Mouse (Mus musculus): Measurements from ENCODE around the gene Haus7. TPM values are rescaled to one million over a fixed set of nuclear protein-coding genes. Genes with fewer than 3 reads are reported as not detected.
"Not testable (repeated sequence)": the region's sequence is repeated elsewhere in the genome, so short reads cannot be mapped to it uniquely, and the experiment has no call there.

The Haus7 gene
- polyA plus RNA-seq, 1 experiment: 26.2 TPM

DNA sequence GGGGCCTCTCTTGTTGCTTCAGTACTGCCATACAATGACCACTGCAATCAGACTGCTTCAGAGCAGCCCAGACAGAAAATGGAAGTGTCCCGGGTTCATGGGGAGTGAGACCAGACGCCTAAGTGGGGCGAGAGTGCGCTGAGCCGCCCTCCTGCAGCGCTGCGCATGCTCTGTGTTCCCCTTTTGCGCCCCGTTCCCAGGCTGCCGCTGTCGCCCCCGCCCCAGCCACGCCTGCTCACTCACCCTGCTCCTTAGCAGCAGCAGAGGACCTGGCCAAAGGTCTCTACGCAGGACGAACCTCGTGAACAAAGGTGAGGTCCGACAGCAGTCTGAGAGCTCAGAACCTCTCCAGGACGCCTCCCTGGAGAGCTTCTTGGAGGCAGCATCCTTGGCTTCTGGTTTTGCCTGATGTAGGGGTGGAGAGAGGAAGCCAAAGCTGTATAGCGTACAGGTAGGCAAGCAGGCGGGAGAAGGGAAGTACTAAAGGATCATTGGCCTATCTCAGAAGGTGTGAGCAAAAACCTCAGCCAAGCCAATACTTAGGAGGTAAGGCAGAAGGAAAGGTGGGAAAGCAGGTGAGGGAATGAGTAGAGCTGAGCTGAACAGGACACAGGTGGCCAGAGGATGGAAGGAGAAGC lies 47.8 kb downstream of the Haus7 start, which contains the start of gene Zfp92:
Gene Zfp92, plus strand, starts transcription at position 217 of the 638 bp plus-strand sequence.
- Histone ChIP-seq H3K9ac (ENCODE audit: low read depth, poor library complexity, severe bottlenecking) (no peak within 1 kb of the TSS), H3K27me3 (ENCODE audit: control insufficient read depth, insufficient read depth, low read length, poor library complexity, severe bottlenecking) (no peaks in the 10 kb centered on the region), H3K27ac (ENCODE audit: insufficient read depth, low read length) (no peak within 1 kb of the TSS), H3K4me3 (ENCODE audit: low read depth, low read length) (no peak within 1 kb of the TSS), H3K36me3 (ENCODE audit: control insufficient read depth, insufficient read depth, low read length, poor library complexity, severe bottlenecking) (no peaks in the 10 kb centered on the region), H3K4me1 (ENCODE audit: control insufficient read depth, insufficient read depth, low read length) (no peaks in the 10 kb centered on the region), H3K9me3 (replicated peaks; ENCODE audit: control insufficient read depth, insufficient read depth, low read length, poor library complexity, severe bottlenecking) (no peaks in the 10 kb centered on the region)
- TF ChIP-seq EP300 (IDR thresholded peaks at IDR 0.05; ENCODE audit: insufficient read depth, low read depth, low read length) (no peak), POLR2A (IDR thresholded peaks at IDR 0.05; ENCODE audit: insufficient read depth, low read length) (no peak), CTCF (IDR thresholded peaks at IDR 0.05; ENCODE audit: low read depth, low read length) (no peak)

DNA sequence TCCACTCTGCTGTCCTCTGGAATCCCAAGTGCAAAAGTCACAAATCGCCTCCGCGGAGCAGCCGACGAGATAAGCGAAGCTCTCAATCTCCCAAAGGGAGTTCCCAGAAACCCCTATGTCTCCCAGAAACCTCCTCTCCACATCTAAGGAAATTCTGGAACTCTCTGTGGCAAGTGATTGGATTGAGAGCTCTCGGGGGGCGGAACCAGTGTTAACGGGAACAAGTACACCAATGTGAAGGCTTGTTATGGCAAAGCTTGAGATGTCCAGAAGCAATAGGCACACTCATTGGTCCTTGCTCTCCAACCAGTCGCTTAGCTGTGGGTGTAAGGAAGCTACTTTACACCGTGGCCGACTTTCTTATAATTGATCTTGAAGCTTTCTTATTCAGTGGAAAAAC lies 57.2 kb downstream of the Haus7 start:
- H3K4me1 ChIP-seq (ENCODE audit: control insufficient read depth, insufficient read depth, low read length): no peaks in the 10 kb centered on the region
- peak overlapping the region; percentile 27; the same call in 1 of the 2 replicates for H3K4me3 ChIP-seq (ENCODE audit: low read depth, low read length)
- no peaks in the 10 kb centered on the region for H3K9me3 ChIP-seq (replicated peaks; ENCODE audit: control insufficient read depth, insufficient read depth, low read length, poor library complexity, severe bottlenecking)
- no peak overlapping the region for H3K9ac ChIP-seq (ENCODE audit: low read depth, poor library complexity, severe bottlenecking)
- no peak overlapping the region for H3K27ac ChIP-seq (ENCODE audit: insufficient read depth, low read length)
- H3K27me3 ChIP-seq (ENCODE audit: control insufficient read depth, insufficient read depth, low read length, poor library complexity, severe bottlenecking): no peaks in the 10 kb centered on the region
- TF ChIP-seq POLR2A (IDR thresholded peaks at IDR 0.05; ENCODE audit: insufficient read depth, low read length): no peak
- no peaks in the 10 kb centered on the region for H3K36me3 ChIP-seq (ENCODE audit: control insufficient read depth, insufficient read depth, low read length, poor library complexity, severe bottlenecking)

DNA sequence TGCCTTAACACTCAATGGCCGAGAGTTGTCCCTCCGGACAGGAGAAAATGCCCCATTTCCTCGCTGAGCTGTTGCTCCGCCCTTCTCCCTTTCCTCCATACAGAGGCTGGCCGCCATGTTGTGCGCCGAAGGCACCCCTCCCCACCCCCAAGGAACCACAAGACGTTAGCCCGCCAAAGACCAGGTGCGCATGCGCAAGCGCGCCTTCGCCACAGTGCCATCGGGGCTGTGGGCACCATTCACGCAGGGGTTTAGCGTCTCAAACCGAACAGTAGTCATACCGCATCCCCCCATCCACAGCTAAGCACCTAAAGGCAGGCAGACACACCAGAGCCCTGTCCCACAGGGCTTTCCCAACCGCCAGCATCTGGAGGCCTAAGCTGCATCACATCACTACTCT lies 57.9 kb downstream of the Haus7 start:
- H3K27ac ChIP-seq (ENCODE audit: insufficient read depth, low read length): no peak overlapping the region
- no peaks in the 10 kb centered on the region for H3K9me3 ChIP-seq (replicated peaks; ENCODE audit: control insufficient read depth, insufficient read depth, low read length, poor library complexity, severe bottlenecking)
- H3K4me1 ChIP-seq (ENCODE audit: control insufficient read depth, insufficient read depth, low read length): no peaks in the 10 kb centered on the region
- H3K27me3 ChIP-seq (ENCODE audit: control insufficient read depth, insufficient read depth, low read length, poor library complexity, severe bottlenecking): no peaks in the 10 kb centered on the region
- H3K4me3 ChIP-seq (ENCODE audit: low read depth, low read length): peak overlapping the region; percentile 27
- H3K9ac ChIP-seq (ENCODE audit: low read depth, poor library complexity, severe bottlenecking): no peak overlapping the region
- TF ChIP-seq CTCF (IDR thresholded peaks at IDR 0.05; ENCODE audit: low read depth, low read length): no peak
- TF ChIP-seq EP300 (IDR thresholded peaks at IDR 0.05; ENCODE audit: insufficient read depth, low read depth, low read length): no peak
- TF ChIP-seq POLR2A (IDR thresholded peaks at IDR 0.05; ENCODE audit: insufficient read depth, low read length): no peak
- H3K36me3 ChIP-seq (ENCODE audit: control insufficient read depth, insufficient read depth, low read length, poor library complexity, severe bottlenecking): no peaks in the 10 kb centered on the region

DNA sequence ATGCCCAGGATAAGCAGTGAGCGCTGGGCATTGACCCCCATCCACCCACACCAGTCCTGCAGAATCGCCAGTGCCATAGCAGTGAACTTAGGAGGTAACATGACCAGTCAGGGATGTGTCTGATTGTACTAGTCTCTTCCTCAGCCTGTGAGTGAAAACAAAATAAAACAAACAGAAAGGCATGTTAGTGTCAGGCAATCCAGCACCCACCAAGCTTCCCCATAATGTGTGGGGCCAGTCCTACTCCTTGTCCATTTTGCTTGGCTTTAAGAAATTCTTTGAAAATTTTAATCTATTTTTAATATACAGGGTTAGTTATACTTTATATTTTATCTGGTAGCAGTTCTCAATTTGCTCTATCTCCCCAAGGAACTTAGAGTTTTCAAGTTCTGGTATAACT lies 60.2 kb downstream of the Haus7 start, which contains the start of gene Gm18336:
Gene Gm18336, minus strand, starts transcription at position 101 of the 400 bp plus-strand sequence.
- H3K27ac ChIP-seq (ENCODE audit: insufficient read depth, low read length); H3K27me3 ChIP-seq (ENCODE audit: control insufficient read depth, insufficient read depth, low read length, poor library complexity, severe bottlenecking); H3K9ac ChIP-seq (ENCODE audit: low read depth, poor library complexity, severe bottlenecking); H3K9me3 ChIP-seq (replicated peaks; ENCODE audit: control insufficient read depth, insufficient read depth, low read length, poor library complexity, severe bottlenecking); H3K4me1 ChIP-seq (ENCODE audit: control insufficient read depth, insufficient read depth, low read length); H3K36me3 ChIP-seq (ENCODE audit: control insufficient read depth, insufficient read depth, low read length, poor library complexity, severe bottlenecking); H3K4me3 ChIP-seq (ENCODE audit: low read depth, low read length): not testable (repeated sequence)

DNA sequence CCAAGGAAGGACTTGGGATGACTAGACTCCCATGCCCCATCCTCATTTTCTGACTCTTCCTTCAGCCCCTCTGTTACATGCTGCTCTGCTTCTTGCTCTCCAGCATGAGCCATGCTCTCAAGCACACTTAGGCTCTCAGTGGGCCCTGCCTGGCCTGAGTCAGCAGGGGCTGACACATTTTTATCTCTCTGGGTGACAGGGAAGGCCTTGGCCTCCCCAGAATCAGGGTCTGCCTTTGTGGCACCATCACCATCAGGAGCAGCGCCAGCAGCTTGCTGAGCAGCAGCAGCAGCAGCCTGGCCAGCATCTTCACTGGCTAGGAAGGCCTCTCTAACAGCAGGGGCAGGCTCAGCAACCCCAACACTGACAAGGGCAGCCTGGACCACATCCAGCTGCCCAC lies 62.4 kb downstream of the Haus7 start:
- Histone ChIP-seq H3K9ac (ENCODE audit: low read depth, poor library complexity, severe bottlenecking) (no peak overlapping the region), H3K4me3 (ENCODE audit: low read depth, low read length) (no peak overlapping the region), H3K27ac (ENCODE audit: insufficient read depth, low read length) (no peak overlapping the region), H3K4me1 (ENCODE audit: control insufficient read depth, insufficient read depth, low read length) (no peaks in the 10 kb centered on the region), H3K9me3 (replicated peaks; ENCODE audit: control insufficient read depth, insufficient read depth, low read length, poor library complexity, severe bottlenecking) (no peaks in the 10 kb centered on the region), H3K36me3 (ENCODE audit: control insufficient read depth, insufficient read depth, low read length, poor library complexity, severe bottlenecking) (no peaks in the 10 kb centered on the region), H3K27me3 (ENCODE audit: control insufficient read depth, insufficient read depth, low read length, poor library complexity, severe bottlenecking) (no peaks in the 10 kb centered on the region)
- TF ChIP-seq EP300 (IDR thresholded peaks at IDR 0.05; ENCODE audit: insufficient read depth, low read depth, low read length) (no peak), CTCF (IDR thresholded peaks at IDR 0.05; ENCODE audit: low read depth, low read length) (no peak), POLR2A (IDR thresholded peaks at IDR 0.05; ENCODE audit: insufficient read depth, low read length) (no peak)

DNA sequence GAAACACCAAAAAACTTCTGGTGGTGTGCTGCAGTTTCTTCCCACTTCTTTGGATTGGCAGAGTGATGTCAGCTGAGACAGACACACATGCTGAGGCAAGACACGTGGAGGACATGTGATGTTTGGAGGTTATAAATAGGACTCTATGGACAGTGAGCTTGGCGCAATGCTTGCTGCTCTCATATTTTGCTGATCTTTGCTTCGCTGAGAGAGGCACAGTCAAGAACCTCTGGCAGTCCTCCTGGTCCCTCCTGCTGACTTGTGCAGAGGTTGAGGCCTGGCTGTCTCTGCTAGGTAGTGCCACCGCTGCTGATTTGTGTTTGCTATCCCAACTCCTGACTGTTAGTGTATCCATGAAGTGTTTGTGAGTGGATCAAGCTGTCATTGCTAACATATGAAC lies 67.4 kb downstream of the Haus7 start:
- no peak overlapping the region for H3K27ac ChIP-seq (ENCODE audit: insufficient read depth, low read length)
- no peak overlapping the region for H3K4me3 ChIP-seq (ENCODE audit: low read depth, low read length)
- TF ChIP-seq EP300 (IDR thresholded peaks at IDR 0.05; ENCODE audit: insufficient read depth, low read depth, low read length): no peak
- no peak overlapping the region for H3K9ac ChIP-seq (ENCODE audit: low read depth, poor library complexity, severe bottlenecking)
- no peaks in the 10 kb centered on the region for H3K36me3 ChIP-seq (ENCODE audit: control insufficient read depth, insufficient read depth, low read length, poor library complexity, severe bottlenecking)
- H3K27me3 ChIP-seq (ENCODE audit: control insufficient read depth, insufficient read depth, low read length, poor library complexity, severe bottlenecking): no peaks in the 10 kb centered on the region
- no peaks in the 10 kb centered on the region for H3K9me3 ChIP-seq (replicated peaks; ENCODE audit: control insufficient read depth, insufficient read depth, low read length, poor library complexity, severe bottlenecking)
- no peaks in the 10 kb centered on the region for H3K4me1 ChIP-seq (ENCODE audit: control insufficient read depth, insufficient read depth, low read length)

Other genes with a start within 250 kb of the Haus7 start
- gene Xlr4b, start 244.7 kb downstream of the Haus7 start, polyA plus RNA-seq (2011; ENCODE audit: insufficient read depth, insufficient read length, low read depth, missing spikeins): 0.79 TPM in 1 of 2 replicates, not detected in the other
- 2.5 and 3.8 TPM in 2 replicates for gene F8a, start 230.8 kb downstream of the Haus7 start, polyA plus RNA-seq (2011; ENCODE audit: insufficient read depth, insufficient read length, low read depth, missing spikeins)
- gene Xlr4c, start 215.9 kb downstream of the Haus7 start, polyA plus RNA-seq (2011; ENCODE audit: insufficient read depth, insufficient read length, low read depth, missing spikeins): 0.75 TPM in 1 of 2 replicates, not detected in the other
- gene Xlr3c, start 193.7 kb downstream of the Haus7 start, polyA plus RNA-seq (2011; ENCODE audit: insufficient read depth, insufficient read length, low read depth, missing spikeins): 0.69 TPM in 1 of 2 replicates, not detected in the other
- not detected in 2 replicates for gene Xlr5a, start 166.1 kb downstream of the Haus7 start, polyA plus RNA-seq (2011; ENCODE audit: insufficient read depth, insufficient read length, low read depth, missing spikeins)
- not detected in 2 replicates for gene Xlr5c, start 166.1 kb downstream of the Haus7 start, polyA plus RNA-seq (2011; ENCODE audit: insufficient read depth, insufficient read length, low read depth, missing spikeins)
- not detected in 2 replicates for gene Gm45015, start 122.2 kb downstream of the Haus7 start, polyA plus RNA-seq (2011; ENCODE audit: insufficient read depth, insufficient read length, low read depth, missing spikeins)
- gene Zfp275, start 116.4 kb downstream of the Haus7 start, polyA plus RNA-seq (2011; ENCODE audit: insufficient read depth, insufficient read length, low read depth, missing spikeins): 19.1 and 20.2 TPM in 2 replicates
- 0.73 TPM in 1 of 2 replicates, not detected in the other for gene Gm18336, start 60.3 kb downstream of the Haus7 start, polyA plus RNA-seq (2011; ENCODE audit: insufficient read depth, insufficient read length, low read depth, missing spikeins)
- 0.12 TPM in 1 of 2 replicates, not detected in the other for gene Zfp92, start 47.9 kb downstream of the Haus7 start, polyA plus RNA-seq (2011; ENCODE audit: insufficient read depth, insufficient read length, low read depth, missing spikeins)
- gene Trex2, start 23.7 kb downstream of the Haus7 start, polyA plus RNA-seq (2011; ENCODE audit: insufficient read depth, insufficient read length, low read depth, missing spikeins): not detected in 2 replicates
- 67.3 and 77.7 TPM in 2 replicates for gene Bgn, start 24.6 kb upstream of the Haus7 start, polyA plus RNA-seq (2011; ENCODE audit: insufficient read depth, insufficient read length, low read depth, missing spikeins)
- gene Atp2b3, start 44.0 kb upstream of the Haus7 start, polyA plus RNA-seq (2011; ENCODE audit: insufficient read depth, insufficient read length, low read depth, missing spikeins): 0.31 TPM in 1 of 2 replicates, not detected in the other
- 214 and 216 TPM in 2 replicates for gene Dusp9, start 180.4 kb upstream of the Haus7 start, polyA plus RNA-seq (2011; ENCODE audit: insufficient read depth, insufficient read length, low read depth, missing spikeins)
- 3.9 and 5.1 TPM in 2 replicates for gene Pnck, start 201.1 kb upstream of the Haus7 start, polyA plus RNA-seq (2011; ENCODE audit: insufficient read depth, insufficient read length, low read depth, missing spikeins)
- 74.8 and 76.8 TPM in 2 replicates for gene Slc6a8, start 214.1 kb upstream of the Haus7 start, polyA plus RNA-seq (2011; ENCODE audit: insufficient read depth, insufficient read length, low read depth, missing spikeins)

All from ES-Bruce4 (cell line).